Mouse (Mus musculus) embryonic fibroblast, embryonic 13.5 days (primary cell): ENCODE data around the gene Rin2.

Source experiments
- CTCF ChIP-seq: IDR thresholded peaks from 2 replicates; pipeline ENCODE4 v1.5.1; 2011; ENCODE audit warnings: mild to moderate bottlenecking, control low read depth, low read length, moderate library complexity, borderline replicate concordance; ENCODE audit not compliant: insufficient read depth
- POLR2A ChIP-seq: IDR thresholded peaks from 2 replicates; pipeline ENCODE4 v1.6.1; 2011; ENCODE audit warnings: low read depth, mild to moderate bottlenecking, control low read depth, low read length, moderate library complexity

GRCm38 (mm10) chr2:145843322-145843721 is 168.3 kb downstream of the Rin2 start:
- TF ChIP-seq CTCF, result no peak
- TF ChIP-seq POLR2A, result no peak
